Mouse (Mus musculus) lung, postnatal 0 days (tissue): ENCODE data around the gene Opn1mw.
A peak's percentile ranks its signal among the peaks of the same experiment; 100 is the strongest.

Experiments used
- CTCF ChIP-seq: IDR thresholded peaks from 2 replicates; pipeline ENCODE4 v1.5.1; 2016; ENCODE audit warnings: antibody characterized with exemption, mild to moderate bottlenecking
- EP300 ChIP-seq: IDR thresholded peaks from 2 replicates; pipeline ENCODE4 v1.6.1; 2016; ENCODE audit warnings: antibody characterized with exemption, mild to moderate bottlenecking, control low read depth

DNA sequence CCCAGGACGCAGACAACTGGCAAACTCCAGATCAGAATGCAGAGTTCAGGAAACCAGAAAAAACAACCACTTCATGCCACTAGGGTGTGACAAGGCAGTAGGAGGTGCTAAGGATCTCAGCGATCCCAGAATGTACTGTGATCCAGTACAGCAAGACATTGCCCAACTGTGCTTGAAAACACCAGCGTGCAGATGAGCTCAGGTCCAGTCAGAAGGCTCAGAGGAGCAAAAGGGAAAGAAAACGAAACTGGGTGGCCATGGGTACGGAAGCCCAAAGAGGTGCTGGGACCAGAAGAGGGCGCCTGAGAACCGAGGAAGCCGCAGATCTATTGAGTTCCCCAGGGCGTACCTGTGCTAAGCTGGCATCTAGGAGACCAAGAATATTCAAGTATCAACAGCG, 11.8 kb upstream of the Opn1mw start:
- peak; percentile 70 for TF ChIP-seq CTCF
- no peak for TF ChIP-seq EP300
